Mouse (Mus musculus) megakaryocyte-erythroid progenitor cell, adult 5-6 weeks (primary cell): ENCODE results near the gene Sar1b. TPM values are rescaled to one million over a fixed set of nuclear protein-coding genes. Genes with fewer than 3 reads are reported as not detected.
"Not testable (repeated sequence)": the region's sequence is repeated elsewhere in the genome, so short reads cannot be mapped to it uniquely, and the experiment has no call there.

Source experiments
- ATAC-seq: replicated peaks from 2 replicates; pipeline ENCODE4 v1.8.0; 2016; ENCODE audit warnings: mild to moderate bottlenecking, inconsistent platforms; ENCODE audit not compliant: severe bottlenecking, poor library complexity, low FRiP score, low TSS enrichment
- total RNA-seq, 2 experiments: library from RNA; stranded (forward) in 1 of 2; stranded (reverse) in 1 of 2; fragments of 200-1000, 215-1000 nt in 1 of 2; fragments of >200 nt in 1 of 2; fragmentation: Nextera tagmentation in 1 of 2; gene quantifications; 2 replicates each; pipeline ENCODE4 v1.2.3; 2014 to 2017

Gene Sar1b
- 63.9 and 74.0 TPM in 2 replicates for total RNA-seq (2014; fragmentation: Nextera tagmentation)
- 62.2 and 85.3 TPM in 2 replicates for total RNA-seq (2017)

DNA sequence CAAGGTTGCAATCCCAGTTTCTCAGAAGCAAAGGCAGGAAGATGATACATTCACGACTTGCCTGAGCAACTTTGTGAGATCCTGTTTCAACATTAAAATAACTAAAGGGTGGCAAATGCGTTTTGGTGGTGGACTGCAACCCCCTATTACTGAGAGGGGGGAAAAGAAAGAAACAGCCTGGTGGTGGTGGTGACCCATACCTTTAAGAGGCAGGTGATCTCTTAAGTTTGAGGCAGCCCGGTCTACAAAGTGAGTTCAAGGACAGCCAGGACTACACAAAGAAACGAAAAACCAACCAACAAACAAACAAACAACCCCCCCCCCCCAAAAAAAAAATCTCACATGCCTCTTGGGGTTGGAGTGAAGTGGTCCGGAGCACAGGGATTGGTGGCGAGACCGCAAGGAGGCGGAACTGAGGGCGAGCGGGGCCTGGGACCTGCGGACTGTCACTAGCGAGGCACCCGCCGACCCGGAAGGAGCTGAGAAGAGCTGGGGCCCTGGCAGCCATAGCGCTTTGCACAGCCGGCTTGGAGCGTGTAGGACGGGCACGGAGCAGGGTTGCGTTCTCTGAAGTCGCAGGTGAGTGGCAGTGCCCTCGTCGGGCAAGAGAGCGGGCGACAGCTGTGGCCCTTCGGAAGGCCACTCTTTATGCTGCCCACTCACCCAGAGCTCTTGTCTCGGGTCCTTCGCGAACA is at the start of gene Sar1b, which contains the start of gene Sec24a:
Gene Sar1b (plus strand): TSS at position 475 of the 695 bp plus-strand sequence.
Gene Sec24a (minus strand): TSS at position 422 of the 695 bp plus-strand sequence.
- ATAC-seq: peak; percentile 98

DNA sequence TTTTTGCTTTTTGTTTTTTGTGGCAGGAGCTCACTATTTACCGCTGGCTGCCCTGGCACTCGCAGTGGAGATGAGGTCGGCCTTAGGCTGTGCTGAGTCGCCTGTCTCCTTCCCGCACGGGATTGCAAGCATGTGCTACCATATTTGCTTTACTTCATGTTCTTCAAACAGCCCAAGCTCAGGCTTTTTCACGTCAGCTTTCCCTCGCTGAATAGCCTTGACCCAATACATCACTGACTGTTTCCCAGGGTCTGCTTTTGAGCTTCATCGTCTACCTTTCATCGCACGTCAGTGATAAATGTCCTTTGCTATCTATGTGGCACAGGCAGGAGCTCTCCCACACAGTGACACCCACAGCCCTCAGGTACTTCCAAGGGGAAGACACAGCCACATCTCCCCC is 42.4 kb upstream of the Sar1b start:
- ATAC-seq: no peak

DNA sequence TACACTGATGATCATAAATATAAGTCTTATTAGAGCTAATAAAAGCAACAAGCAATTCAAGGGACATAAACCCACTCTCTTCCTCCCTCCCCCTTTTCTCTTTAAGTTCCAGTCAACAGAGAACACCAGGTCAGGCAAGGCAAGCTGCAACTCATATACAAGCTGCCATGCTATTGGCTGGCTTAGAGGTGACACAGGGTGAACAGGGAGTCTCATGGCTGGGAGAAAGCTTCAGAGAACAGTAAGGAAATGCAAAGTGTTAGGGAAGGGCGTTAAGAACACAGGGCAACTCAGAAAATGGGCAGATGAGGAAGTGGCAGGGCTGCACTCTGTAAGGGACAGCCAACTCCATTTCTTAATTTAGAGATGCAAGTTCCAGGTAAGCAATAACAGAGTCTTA is 30.6 kb upstream of the Sar1b start:
- ATAC-seq: no peak

DNA sequence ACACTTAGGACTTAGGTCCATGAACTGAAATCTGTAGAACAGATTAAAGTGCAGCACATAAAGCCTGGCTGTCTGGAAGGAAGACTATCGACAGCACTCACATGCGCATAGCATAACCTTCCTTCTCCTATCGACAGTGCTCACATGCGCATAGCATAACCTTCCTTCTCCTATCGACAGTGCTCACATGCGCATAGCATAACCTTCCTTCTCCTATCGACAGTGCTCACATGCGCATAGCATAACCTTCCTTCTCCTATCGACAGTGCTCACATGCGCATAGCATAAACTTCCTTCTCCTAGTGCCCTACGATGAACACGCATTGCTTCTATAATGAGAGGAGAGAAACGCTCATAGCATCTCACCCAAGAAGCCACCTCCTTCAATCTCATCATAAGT is 29.3 kb upstream of the Sar1b start:
- not testable (repeated sequence) for ATAC-seq

DNA sequence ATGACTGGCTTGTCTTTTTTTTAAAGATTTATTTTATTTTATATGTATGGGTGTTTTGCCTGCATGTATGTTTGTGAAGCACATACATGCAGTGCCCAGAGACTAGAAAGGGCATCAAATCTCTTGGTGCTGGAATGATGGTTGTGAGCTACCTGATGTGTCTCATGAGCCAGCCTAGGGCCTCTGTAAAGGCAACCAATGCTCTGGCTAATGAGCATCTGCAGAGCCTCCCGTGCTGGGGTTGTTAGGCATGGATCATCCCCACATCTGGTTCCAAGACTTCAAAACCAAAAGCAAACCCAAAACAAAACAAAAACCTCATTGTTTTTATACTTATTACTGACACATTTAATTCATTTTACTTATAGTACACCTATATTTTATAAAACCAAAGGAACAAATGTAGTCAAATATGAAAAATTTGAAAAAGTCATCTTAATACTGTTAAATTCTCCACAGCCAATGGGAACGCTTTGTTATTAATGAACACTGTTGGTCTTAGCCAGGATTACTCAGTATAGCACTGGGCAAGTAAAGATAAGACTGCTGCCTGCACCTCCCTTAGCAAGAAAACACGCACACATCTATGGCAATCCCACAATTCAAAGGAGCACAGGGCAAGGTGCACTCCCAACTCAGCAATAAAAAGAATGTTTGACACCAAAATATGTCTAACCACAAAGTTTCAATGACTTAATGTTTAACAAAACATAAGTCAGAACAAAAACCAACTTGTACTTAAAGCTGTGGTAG is 24.7 kb upstream of the Sar1b start:
- ATAC-seq: peak; percentile 84

DNA sequence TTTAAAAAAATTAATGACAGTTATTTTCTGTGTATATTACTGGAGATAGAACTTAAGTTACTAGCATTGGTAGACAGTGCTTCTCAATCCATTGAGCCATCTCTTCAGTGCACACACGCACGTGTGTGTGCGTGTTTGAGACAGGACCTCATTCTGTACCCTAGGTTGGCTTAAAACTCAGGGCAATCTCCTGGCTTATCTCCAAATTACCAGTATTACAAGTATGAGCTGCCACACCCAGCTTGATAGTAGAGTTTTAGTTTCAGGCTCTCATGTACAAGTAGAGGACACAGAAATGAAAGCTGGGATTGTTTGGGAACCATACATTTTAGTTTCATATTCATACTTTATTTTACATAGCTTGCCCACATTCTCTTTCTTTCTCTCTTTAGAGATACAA is 22.8 kb upstream of the Sar1b start:
- ATAC-seq: peak; percentile 54; the same call in 1 of the 2 replicates

DNA sequence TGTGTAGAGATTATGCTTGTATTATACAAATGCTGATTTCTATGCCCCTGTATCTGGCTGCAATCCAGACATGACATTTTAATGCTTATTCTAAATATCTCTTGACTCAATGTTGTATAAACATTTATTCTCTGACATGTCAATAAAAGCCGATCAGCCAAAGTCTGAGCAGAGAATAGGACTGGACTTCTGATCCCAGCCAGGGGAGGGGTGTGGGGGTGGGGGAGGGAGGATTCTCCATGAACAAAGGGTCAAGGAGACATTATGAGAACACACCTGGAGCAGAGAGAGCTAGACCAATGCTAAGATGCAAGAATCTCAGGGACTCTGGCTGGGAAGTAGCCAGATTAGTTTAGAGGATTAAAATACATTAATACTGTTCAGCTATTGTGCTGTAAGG is 17.4 kb upstream of the Sar1b start:
- no peak for ATAC-seq

DNA sequence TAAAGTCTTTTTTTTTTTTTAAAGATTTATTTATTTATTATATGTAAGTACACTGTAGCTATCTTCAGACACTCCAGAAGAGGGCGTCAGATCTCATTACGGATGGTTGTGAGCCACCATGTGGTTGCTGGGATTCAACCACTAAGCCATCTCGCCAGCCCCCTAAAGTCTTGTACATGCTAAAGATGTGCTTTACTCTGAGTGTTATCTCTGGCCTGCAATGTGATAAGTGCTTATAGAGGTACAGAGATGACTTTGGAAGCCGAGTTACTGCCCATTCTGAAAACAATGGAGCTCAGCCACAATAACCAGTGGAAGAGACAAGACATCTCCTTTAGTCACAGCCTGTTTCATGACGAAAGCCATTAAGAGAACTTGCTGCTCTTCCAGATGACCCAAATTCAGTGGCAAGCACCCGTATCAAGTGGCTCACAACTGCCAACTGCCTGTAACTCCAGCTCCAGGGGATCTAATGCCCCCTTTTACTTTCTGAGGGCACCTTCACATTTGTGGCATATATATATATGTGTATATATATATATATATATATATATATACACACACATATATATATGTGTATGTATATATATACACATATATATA is 11.8 kb upstream of the Sar1b start:
- ATAC-seq: not testable (repeated sequence)

DNA sequence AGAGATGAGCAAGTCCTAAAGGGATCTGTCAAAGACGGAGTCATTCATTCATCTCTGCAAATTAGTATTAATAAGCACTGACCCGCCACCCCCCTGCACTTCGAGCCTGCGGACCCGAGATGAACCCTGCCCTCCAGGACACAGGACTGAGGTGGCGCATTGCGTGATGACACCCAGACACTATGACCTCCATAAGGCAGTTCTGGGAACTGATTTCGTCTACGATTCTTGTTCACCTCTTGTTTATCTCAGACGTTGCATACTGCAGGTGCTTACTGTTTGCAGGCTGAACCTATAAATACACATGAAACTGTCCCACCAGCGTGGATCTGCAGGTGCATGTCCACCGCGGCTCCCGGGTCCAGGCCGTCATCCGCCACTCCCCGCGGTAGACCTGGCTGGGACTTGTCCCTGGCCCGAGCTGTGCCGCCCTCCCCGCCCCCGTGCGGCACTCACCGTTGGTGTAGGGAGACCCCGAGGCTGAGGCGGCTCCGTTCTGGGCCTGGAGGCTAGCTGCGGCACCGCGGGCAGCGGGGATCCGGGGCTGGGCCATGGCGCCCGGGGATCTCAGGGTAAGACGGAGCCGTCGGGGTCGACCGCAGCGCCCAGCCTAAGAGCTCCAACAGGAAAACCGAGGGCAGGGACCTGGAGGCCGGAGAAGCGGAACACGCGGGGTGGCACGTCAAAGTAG is 7.7 kb upstream of the Sar1b start:
- peak; percentile 47 for ATAC-seq

DNA sequence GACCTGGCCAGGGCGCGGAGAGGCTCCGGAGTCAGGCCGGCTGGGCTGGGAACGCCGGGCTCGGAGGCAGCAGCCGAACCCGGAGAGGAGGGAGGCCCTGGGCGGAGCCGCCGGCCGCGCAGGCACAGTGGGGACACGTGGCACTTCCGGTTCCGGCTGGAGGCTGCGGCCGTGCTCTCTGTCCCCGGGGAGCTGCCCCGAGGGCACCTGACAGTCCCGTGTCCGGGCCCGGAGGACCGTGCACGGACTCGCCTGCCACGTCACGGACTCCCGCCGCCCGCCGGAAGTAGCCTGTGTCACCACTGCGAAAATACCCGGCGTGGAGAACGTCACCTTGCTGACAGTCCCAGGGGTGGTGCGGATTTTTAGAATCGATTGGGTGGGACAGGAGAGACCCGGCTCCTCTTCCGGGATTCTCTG is 7.1 kb upstream of the Sar1b start:
- peak; percentile 97 for ATAC-seq

DNA sequence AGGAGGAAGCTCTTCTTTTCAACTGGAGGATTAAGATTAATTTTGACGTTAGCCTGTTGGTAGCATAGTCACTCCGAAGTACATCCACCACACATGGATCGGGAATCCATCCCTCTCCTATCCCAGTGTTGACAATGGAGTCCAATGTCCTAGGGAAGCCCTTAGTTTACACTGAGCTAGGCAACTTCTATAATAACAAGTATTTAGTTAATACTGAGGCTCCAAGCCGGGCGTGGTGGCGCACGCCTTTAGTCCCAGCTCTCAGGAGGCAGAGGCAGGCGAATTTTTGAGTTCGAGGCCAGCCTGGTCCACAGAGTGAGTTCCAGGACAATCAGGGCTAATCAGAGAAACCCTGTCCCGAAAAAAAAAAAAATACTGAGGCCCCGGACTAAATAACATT is 6.5 kb upstream of the Sar1b start:
- no peak for ATAC-seq

DNA sequence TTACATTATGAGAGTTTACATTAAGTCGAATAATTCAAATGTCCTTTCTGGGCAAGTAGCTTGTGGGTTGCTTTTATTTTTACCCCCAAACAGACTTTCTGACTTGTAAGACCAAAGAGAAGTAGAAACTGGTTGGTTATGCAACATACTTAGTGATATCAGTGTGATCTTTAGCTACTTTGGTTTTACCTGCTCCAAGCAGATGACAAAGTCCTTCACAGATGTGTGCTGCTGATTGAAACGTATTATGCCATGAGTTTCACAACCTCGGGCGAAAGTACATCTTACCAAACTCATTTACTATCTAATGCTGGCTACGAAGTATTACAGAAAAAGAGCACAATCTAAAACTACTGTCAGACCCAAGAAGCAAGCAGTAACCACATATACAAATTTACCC is 5.9 kb upstream of the Sar1b start:
- ATAC-seq: no peak

DNA sequence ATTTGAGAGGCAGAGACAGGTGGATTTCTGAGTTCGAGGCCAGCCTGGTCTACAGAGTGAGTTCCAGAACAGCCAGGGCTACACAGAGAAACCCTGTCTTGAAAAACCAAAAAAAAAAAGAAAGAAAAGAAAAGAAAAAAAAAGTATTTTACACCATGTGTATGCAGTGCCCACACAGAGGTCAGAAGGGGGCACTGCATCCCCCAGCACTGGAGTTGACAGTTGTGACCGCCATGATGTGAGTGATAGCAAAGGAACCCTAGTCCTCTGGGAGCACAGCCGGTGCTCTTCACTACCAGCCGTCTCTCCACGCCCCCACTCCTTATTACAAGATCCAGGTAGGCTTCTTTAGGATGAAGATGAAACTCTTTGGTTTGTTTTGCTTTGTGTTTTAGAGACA is 5.3 kb upstream of the Sar1b start:
- ATAC-seq: not testable (repeated sequence)

DNA sequence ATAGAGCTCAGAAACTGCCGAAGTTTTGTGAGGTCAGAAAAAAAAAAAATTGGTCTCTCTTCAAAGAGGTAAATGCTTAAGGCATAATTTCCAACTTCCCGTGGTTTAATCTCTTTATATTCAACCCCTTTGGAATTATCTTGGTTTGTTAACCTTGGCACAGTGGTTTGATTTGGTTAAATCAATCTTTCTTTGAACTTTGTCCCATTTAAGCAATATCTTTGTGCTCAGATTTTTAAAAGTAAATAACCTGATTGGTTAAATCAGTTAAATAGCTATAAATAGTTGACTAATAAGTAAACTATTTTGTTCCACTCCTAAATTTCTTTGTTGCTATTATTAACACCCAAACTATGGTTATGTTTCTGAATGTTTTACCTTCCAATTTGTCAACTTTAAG is 4.2 kb upstream of the Sar1b start:
- ATAC-seq: no peak

DNA sequence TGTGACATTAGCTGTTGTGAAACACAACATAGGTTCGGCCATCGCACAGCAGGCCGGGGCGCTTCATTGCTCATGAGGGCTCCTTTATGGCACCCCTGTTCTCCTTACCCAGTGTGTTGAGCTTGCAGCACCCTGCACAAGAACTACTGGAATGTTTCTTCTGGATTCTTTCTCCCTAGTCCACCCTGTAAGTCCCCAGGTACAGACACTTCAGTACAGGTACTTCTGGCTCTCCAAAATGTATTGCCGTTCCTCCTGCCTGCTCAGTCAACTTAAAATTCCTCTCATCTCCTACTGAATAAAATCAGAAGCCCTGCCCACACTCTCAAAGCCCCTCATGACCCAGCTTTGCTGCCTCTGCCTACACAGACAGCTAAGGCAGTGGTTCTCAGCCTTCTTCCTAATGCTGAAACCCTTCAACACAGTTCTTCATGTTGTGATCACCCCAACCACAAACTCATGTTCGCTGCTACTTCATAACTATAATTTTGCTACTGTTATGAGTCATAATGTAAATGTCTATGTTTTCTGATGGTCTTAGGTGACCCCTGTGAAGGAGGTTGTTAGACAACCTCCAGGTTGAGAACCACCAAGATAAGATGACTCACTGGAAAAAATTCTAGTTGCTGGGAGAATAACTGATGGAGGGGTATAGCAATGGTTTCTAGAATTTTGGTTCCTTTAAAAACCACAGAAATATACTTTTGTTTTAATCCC is 3.4 kb upstream of the Sar1b start:
- ATAC-seq: no peak

DNA sequence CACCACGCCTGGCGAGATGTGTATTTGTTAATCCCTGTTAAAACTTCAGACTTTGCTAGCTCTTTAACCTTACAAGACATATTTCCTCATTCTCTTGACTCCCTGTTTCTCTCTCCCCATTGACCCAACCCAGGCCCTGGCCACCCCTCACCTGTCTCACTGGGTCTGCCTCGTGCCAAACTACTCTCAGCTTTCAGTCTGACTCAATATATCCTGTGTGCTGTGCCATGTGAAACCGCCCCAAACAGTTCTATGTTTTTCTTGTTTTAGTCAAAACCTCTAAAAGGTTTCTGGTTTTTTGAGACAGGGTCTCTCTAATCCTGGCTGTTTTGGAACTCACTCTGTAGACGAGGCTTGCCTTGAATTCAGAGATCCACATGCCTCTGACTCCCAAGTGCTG is 2.2 kb upstream of the Sar1b start:
- ATAC-seq: no peak

DNA sequence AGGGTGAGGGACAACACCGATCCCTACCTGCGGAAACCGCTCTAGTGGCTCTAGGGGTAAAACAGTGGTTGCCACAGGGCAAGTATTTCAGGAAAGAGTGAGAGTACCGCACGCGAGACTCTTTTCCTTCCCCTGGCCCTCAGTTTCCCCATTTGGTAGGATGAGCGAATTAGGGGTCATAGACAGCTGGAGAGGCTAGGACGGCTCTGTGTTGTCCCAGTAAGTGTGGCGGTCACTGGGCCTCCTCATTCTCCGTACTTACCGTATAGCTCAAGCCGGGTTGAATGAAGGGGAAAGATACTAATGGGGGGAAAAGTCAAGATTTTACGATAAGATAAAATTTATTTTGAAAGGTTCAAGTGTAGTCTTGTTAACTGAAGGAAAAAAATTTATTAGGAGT is 468 bp downstream of the Sar1b start:
- ATAC-seq: peak; percentile 16; the same call in 1 of the 2 replicates

DNA sequence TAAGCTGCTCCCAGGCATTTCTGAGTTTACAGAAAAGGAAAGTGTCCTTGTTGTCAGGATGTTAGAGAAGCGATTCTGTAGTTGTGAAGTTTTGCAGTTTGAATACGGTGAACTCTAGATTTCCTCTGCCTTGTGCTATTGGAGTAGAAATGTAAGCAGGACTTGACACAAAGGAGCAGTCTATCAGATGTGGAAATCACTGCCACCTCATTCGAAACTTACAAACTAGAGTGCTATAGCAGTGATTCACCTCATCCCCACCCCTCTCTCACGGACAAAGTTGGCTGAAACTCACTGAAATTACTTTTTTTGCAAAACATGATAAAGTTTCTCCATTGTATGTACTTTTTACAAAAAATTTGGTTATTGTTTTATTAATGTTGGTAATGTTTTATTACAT is 1.3 kb downstream of the Sar1b start:
- no peak for ATAC-seq

DNA sequence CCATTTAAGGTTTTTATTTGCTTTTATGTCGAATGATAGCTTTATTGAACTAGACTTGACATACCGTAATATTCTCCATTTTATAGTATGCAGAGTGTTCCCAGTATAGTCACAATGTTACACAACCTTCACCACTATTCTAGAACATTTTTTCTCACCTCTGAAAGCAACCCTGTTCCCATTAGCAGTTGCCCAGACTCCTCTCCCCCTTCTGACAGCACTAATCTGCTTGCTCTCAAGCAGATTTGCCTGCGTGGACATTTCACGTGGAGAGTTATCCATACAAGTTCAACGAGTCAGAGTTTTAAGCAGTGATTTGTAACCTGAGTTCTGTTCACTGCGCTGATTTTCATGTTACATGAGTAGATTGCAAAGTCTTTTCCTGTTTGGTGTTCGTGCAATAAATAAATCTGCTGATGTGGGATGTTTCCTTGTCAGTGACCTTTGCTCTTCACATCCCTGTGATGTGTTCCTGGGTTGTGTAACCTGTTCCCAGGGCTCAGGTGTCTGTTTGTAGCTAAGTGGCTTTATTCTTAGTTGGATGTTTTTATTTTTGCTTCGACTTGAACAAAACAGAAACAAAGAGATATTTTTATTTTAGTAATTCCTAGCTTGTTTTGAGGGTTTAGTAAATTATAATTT is 4.2 kb downstream of the Sar1b start:
- no peak for ATAC-seq
